Mouse (Mus musculus): ENCODE data around the gene Tmem160.

Gene Tmem160

DNA sequence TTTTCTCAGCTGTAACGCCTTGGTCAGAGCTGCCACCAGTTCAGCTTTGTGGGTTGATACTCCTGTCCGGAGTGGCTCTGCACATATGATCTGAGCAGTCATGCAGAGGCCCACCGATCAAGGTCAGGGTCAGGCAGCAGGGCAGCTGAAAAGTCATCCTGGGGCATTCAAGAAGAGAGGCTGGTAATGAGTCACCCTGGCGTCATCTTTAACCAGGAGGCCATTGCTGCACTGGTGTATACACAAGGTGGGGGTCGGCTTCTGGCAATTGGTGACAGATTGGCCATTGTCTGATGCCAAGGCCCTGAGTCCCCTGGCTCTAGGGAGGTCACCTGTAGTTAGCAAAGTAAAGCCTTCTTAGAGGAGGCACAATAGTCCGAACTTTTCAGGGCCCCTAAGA is 923 bp upstream of the Tmem160 start:
- no peak for DNase-seq

DNA sequence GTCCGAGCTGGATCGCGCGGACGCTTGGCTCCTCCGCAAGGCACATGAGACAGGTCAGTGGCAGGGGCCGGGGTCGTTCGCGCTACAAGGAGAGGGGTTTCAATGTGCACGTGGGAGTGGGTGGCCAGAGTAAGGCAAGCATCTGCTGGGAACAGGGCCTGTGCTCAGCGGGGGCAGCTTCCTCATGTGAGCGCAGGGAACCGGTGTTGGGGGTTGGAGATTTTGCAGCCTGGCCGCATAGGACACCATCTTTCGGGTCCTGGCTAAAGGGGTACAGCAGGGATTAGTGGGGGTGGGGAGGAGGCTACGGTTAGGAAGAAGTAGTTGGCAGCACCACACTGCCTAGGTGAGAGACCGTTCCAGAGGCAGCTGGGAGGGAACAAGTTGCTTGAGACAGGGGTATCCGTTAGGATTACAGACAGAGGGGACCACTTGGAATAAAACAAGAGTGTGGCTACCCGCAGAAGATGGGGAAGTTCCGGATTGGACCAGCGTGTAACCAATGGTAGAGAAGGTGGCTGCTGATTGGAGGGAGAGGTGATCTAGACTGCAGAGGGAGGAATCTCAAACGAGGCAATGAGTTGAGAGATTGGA is 636 bp downstream of the Tmem160 start:
- peak; percentile 19 to 43 for DNase-seq

DNA sequence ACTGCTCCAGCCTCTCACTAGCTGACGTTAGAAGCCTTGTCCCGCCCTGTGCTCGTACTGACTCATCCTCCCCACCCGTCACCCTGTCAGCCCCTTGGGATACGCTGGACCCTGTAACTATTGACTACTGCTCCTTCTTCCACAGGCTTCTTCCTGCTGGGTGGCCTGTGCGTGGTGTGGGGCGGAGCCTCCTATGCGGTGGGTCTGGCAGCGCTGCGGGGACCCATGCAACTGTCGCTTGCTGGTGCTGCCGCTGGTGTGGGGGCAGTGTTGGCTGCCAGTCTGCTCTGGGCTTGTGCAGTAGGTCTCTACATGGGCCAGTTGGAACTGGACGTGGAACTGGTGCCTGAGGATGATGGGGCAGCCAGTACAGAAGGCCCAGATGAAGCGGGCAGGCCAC is 2.4 kb downstream of the Tmem160 start:
- DNase-seq, result no peak

DNA sequence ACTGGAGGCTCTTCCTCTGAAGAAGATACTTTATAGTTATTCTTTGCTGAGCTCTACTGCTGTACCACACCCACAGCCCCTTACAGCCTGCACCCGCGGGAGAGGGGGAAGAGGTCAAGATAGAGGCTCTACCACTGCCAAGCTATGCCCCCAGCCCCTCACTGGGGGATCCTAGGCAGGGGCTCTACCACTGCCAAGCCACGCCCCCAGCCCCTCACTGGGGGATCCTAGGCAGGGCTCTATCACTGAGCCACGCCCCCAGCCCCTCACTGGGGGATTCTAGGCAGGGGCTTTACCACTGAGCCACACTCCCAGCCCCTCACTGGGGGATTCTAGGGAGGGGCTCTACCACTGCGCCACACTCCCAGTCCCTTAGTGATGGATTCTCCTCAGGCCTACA is 3.7 kb downstream of the Tmem160 start:
- no peak for DNase-seq

DNA sequence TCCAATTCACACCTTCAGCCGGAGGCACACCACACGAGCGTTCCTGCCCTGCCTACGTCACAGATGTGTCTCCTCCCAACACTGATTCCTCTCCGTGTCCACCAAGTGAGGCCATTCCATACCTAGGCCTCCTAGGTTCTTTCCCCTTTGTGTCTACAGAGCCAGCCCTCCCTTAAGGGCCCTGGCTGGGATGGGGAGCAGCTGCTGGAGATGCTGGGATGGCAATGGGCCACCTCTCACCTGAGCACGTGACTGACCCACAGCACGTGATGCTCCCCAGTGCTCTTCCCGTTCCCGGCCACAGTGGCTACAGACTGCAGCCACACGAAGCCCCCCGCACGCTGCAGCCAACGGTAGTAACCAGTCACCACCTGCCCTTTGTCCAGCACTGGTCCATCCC is 8.0 kb downstream of the Tmem160 start:
- no peak for DNase-seq

DNA sequence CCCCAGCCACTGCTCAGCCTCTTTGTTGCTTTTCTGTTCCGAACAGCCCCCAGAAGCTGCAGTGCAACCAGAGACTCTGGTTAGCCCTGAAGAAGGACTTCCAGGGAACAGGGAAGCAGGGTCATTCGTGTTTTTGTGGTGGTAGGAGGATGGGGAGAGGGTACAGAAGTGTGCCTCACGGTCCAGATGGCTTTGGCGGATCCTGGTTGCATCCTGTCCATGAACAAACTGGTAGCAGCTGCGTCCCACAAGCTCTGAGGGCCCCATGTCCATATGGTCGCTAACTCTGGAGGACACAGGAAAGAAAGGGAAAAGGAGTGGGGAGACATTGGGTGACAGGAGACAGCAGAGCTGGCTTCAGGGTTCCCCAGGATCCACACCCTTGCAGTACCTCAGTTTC is 8.6 kb downstream of the Tmem160 start:
- no peak for DNase-seq

DNA sequence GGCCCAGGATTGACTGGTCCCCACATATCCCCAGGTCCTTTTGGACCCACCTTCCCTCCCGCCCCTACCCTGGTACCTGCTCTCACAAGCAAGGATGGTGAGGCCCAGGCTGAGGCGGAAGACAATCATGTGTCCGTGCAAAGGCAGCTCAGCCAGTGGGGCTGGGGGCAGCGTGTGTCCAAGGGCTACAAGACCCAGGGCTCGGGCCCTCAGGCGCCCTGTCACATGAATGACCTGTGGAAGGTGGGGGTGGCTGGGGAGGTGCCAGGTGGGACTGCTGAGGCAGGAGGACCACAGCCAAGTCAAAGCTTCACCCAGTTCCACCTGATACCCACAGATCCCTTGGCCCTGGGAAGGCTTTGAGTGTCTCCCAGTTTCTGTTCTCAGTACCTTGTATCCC is 9.1 kb downstream of the Tmem160 start:
- no peak for DNase-seq

DNA sequence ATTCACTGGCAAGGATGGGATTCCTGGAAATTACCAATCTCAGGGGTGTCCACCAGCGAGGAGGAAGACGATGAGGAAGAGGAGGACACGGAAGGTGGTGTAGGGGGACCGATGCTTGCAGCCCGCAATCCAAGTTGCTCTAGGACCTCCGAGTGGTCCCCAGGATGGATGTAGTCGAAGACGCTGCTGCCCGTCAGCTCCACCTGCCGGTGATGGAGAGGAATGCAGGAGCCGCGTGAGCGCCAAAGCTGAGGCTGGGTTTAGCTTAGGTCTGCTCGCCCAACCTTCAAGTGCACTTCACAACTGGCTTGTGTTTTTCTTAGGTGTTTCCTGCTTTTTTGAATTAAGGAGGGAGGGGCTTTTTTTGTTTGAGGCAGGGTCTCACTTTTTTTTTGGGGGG is 10.6 kb downstream of the Tmem160 start:
- peak; percentile 81 to 84 for DNase-seq

DNA sequence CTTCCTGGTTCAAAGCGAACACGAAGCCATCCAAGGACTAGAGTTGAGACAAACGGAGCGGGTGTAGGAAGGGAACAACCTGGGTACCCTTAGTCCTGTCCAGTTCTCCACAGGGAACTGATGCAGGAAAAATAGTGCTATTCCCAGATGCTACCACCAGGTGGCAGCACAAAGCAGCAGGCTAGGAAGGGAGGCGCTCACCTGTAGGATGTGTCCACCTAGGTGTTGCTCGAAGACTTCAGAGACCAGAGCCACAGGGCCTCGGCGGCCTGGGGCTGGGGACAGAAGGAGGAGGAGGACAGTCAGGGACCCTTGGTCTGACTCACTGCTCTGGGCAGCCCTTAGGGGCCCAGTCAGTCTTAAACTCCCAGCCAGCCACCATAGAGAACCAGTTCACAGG is 12.6 kb downstream of the Tmem160 start:
- DNase-seq, result peak; percentile 63 to 68

DNA sequence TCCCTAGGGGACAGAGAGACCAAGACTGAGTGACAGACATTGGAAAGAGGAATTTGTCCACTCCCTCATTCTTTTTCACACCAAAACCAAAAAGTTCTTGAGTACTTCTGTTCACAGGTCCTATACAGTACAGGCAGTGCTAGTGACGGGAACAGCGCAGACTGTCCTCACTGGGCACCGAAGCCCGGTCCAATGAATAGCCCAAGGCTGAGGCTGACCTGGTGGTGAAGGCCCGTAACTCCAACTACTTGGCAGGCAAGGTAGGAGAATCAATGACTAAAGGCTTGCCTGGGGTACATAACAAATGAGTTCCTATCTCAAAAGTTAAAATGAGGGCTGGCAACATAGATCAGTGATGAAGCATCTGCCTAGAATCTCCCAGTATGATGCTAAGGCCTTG is 13.0 kb downstream of the Tmem160 start:
- no peak for DNase-seq

DNA sequence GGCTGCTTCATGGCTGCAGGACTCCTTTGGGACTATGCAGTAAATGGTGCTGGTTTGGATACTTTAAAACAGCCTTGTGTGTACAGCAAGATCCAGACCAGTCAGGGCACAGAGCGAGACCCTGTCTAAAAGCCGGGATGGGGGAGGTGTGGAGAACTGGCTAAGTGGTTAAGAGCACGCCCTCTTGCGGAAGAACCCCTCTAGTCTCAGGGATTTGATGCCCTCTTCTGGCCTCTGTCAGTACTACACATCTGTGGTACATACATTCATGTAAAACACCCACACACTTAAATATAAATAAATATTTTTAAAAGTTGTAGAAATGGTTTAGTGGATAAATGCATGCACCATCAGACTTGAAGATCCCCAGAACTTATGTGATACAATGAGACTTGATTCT is 14.0 kb downstream of the Tmem160 start:
- DNase-seq, result no peak

DNA sequence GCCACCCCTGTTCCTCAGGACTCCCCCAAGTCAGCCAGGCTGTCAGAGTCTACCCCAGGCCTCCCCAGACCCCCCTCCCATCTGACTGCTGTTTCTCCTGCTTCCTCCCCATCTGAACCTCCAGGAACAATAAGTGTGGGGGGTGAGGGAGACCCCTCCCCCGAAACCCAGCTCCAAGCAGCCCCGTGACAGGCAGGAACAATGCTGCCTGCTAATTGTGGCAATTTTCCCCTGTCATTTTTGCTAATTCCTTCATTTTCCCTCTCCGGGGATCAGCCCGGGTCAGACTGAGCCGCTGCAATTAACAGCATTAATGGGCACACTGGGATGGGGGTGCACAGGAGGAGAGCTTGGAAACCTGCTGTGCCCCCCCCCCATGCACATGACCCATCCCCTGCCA is 15.5 kb downstream of the Tmem160 start:
- DNase-seq, result no peak

DNA sequence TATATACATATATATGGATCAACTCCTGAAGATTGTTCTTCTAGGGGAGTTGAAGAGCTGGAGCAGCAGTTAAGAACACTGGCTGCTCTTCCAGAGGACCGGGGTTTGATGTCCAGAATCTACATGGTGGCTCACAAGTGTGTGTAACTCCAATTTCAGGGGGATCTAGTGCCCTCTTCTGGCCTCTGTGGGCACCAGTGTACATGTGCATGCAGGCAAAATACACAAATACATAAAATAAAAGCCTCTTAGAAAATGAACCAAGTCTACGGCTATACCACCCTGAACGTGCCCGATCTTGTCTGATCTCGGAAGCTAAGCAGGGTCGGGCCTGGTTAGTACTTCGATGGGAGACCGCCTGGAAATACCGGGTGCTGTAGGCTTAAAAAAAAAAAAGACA is 19.0 kb downstream of the Tmem160 start:
- no peak for DNase-seq

DNA sequence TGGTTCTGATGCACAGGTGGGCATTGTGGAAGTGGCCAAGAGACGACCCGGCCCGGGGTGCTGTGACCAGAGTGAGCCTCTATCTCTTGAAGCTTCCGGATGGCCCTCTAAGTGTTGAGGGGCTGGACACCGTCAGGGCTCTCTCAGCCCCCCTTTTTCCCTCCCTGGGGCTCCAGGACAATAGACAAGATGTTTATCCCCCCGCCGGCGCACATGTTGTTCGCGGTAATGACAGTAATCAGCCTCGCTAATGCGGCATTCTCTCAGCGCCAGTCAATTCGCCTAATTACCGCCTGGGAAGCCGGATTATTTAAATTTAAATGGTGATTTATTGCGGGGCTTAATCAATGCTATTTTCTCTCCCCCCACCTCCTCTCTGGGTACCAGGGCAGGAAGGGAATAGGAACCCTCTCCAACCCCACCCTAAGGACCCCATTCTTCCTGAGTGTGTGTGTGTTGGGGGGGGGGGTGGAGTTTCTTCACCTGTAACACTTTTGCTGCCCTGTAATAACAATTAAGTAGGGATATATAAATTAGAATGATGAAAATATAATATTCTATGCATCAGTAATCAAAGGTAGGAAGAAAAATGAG is 19.6 kb downstream of the Tmem160 start:
- DNase-seq, result no peak

DNA sequence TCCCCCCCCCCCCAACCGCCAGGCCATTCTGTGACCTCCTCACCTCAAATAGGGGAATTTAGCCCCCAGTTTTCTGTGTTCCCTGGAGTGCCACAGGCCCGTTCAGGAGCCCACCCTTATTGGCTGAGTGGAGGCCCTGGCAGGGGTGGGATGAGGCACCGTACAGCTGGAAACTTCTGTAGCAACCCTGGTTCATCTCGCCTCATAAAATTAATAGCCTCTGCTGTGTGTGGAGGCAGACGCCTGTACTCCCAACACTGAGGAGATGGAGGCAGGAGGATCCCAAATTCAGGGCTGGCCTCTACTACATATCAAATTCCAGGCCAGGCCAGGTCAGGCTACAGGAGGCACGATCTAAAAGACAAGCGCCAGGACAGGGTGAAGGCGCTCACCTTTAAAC is 21.3 kb downstream of the Tmem160 start:
- DNase-seq, result no peak

DNA sequence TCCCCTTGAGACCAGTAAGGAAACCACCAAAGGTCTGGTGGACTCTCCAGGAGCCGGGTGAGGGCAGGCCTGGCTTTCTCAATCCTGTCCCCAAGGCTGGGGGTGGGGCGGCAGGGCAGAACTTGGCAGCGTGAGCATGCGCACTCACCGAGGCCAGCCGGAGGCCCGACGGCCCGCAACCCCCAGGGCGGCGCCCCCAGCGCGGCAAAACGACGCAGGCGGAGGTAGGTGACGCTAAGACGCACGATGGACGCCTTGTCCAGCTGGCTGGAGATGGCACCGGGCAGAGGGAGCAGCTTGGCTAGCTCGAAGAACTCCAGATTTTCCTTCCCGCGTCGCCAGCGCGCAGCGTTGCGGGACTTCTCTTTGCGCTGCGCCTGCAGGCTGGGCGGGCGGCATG is 21.9 kb downstream of the Tmem160 start:
- DNase-seq, result no peak

DNA sequence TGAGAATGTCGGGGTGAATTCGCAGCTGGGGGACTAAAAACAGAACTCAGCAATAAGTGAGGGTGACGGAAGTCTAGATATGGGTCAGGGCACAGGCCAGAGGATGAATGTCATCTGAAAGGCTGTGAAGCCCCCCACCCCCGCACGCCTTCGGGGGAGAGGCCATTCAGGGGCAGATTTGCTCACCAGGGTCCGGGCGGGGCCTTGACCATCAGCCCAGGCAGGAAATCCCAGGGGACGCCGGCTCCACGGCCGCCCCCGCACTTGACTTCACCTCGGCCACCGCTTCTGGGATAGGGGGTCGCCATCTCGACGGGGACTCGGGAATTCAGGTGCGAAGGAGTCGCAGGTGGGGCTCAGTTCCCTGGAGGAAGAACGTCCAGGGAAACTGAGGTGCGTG is 22.7 kb downstream of the Tmem160 start:
- DNase-seq, result no peak

DNA sequence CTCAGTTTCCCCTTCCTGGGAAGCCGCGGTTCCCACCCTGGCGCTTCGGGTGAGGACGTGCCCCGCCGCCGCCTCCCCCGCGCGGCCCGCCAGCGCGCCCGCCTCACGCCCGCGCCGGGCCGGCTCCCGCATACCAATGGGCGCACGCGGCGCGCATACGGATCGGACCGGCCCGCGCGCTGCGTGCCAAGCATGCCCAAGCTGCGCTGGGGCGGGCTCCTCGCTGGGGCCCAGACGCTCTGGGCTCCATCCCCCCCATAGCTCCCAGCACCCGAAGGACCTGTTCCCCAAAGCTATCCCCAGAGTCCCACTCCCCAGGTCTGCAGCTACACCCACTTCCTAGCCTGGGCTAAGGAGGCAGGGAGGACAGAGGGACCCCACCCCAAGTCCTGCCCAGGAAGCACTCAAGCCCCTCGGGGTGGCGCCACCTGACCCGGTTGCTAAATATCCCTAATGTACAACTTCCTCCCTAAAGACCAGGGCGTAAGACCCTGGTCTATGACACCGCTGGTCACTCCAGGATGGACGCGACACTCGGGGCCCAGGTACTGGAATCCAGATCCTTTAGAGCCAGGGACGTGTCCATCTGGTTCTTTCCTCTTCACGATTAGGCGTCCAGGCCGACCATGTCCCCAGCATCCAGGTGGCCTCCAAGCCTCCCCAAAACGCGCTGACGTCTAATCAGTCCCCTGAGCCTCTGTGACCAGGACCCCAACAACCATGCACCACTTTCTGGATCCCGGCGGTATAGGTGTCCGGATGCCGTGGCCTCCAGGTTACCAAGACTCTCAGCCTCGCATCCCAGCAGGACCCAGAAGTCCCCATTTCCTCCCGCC is 23.4 kb downstream of the Tmem160 start:
- DNase-seq, result no peak

DNA sequence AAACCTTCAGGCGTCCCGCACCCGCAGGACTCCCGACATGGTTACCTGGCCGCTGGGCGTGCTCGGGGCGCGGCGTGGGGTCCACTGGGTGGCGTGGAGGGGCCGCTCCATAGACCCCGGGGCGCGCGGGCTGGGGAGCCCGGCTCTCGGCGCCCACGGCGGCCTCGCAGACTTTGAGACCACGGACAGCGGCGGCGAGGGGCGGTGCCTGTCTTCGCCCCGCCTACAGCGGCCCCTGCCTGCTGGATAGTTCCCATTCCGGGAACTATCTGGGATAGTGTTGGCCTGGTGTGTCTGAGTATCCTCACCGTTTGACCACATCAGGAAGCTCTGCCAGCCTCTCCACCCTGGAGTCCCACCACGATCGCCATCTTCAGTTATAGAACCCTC is 24.0 kb downstream of the Tmem160 start:
- DNase-seq, result no peak

DNA sequence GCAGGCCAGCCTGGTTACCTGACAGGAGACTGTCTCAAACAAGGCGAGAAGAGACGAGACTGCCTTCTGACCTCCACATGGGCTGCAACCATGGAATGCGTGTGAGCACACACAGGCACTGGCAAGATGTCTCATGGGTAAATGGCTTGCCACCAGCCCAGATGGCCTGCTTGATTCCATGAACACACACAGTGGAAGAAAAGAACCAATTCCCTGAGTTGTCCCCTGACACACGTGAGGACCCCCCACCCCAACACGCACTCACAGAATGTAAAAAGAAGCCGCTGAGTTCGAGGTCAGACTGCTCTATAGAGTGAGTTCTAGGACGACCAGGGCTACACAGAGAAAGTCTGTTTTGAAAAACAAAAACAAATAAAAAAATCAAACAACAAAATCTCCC is 25.0 kb downstream of the Tmem160 start, which contains the start of gene Npas1:
Npas1 (minus strand) TSS at position 101 of the 400 bp plus-strand sequence.
- no peak for DNase-seq

DNA sequence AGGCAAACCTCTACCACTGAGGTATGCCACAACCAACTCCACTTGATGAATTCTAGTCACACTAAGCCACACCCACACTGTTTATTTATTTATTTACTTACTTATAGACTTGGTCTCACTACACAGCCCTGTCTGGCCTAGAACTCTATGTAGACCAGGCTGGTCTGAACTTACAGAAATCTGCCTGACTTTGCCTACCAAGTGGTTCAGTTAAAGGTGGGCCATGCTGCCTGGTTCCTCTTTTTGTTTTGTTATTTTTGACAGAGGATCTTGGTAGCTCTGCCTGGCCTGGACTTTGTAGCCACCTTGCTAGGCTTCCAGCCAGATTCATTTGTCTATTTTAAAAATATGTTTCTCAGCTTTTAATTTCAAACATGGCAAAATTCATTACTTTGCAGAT is 36.2 kb downstream of the Tmem160 start:
- no peak for DNase-seq

DNA sequence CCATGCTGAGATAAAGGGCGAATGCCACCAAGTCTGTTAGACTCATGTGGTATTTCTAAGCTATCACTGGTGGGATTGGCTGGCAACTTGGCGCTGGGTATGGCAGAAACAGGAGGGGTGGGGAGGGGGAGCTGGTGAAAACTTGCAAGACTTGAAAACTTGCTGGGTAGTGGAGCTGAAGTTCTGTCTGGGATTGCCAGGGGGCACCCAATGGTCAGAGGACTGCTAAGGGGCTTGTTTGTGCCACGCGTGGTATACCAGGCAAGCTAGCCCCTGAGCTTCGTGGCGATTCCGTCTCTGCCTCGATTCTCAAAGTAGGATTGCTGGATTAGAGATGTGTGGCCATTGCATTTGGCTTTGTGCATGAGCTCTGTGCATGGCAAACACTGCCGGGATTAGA is 37.4 kb downstream of the Tmem160 start:
- DNase-seq, result peak; percentile 36 to 43

DNA sequence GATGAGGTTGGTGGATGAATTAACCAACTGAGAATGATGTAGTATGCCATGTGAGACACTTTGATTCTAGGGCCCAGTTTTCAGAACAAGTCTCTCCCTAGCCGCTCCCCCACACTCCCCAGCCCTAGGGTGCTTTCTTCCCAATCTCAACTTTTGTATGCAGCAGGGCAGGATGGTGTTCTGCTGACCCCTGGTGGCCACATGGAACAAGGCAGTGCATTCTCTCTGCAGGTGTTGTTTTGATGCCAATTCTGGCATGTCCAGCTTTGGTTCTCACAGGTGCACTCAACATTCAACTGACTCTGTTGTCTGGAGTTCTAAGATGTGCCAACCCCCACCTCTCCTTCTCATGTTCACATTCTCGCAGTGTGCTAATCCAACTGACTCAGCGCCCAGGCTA is 39.2 kb downstream of the Tmem160 start:
- peak; percentile 75 to 78 for DNase-seq

DNA sequence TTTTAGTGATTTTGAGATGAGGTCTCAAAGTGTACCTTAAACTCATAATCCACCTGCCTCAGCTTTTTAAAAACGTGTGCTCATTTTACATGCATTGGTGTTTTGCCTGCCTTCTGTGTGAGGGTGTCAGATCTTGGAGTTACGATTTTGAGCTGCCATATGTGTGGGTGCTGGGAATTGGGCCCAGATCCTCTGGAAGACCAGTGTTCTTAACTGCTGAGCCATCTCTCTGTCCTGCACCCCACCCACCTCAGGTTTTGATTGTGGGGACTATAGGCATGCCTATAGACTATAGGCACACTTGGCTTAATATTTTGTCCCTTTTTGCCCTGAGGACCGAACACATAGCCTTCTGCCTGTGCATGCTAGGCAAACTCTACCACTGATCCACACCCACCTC is 39.6 kb downstream of the Tmem160 start:
- DNase-seq, result no peak

All from thymus, postnatal 36 days (tissue).